Mouse (Mus musculus) heart, embryonic 15.5 days (tissue): ENCODE data around the gene Fsd1. TPM values are rescaled to one million over a fixed set of nuclear protein-coding genes. Genes with fewer than 3 reads are reported as not detected.

Experiments used
- ATAC-seq: fragments of 200-750 bp; cut with Nextera tagmentation; replicated peaks from 2 replicates; pipeline ENCODE4 v1.8.0; 2017; ENCODE audit warnings: low read depth, moderate TSS enrichment; ENCODE audit not compliant: insufficient number of reproducible peaks, insufficient read depth, low FRiP score
- H3K27ac ChIP-seq: fragments of 300-500 bp; sonication (generic); 2 replicates; pipeline ENCODE4 v1.5.1; 2015; ENCODE audit warnings: mild to moderate bottlenecking, inconsistent platforms
- H3K27me3 ChIP-seq: fragments of 300-500 bp; sonication (generic); 2 replicates; pipeline ENCODE4 v1.6.1; 2015; ENCODE audit warnings: inconsistent platforms
- H3K36me3 ChIP-seq: fragments of 300-500 bp; sonication (generic); 2 replicates; pipeline ENCODE4 v1.6.1; 2015; ENCODE audit warnings: mild to moderate bottlenecking, inconsistent platforms
- H3K4me1 ChIP-seq: fragments of 300-500 bp; sonication (generic); replicated peaks from 2 replicates; pipeline ENCODE4 v1.6.1; 2015; ENCODE audit warnings: inconsistent platforms
- H3K4me2 ChIP-seq: fragments of 300-500 bp; sonication (generic); 2 replicates; pipeline ENCODE4 v1.6.1; 2015; ENCODE audit warnings: inconsistent platforms, mild to moderate bottlenecking, moderate library complexity
- H3K4me3 ChIP-seq: fragments of 300-500 bp; sonication (generic); 2 replicates; pipeline ENCODE4 v1.5.1; 2015; ENCODE audit warnings: mild to moderate bottlenecking, inconsistent platforms
- H3K9ac ChIP-seq: fragments of 300-500 bp; sonication (generic); 2 replicates; pipeline ENCODE4 v1.6.1; 2015; ENCODE audit warnings: mild to moderate bottlenecking, inconsistent platforms
- H3K9me3 ChIP-seq: fragments of 300-500 bp; sonication (generic); replicated peaks from 2 replicates; pipeline ENCODE4 v1.6.1; 2016; ENCODE audit warnings: inconsistent platforms
- WGBS: fragments of 180-500 bp; shearing (Covaris S2); methylation state at CpG from one replicate; pipeline ENCODE4 v1.1.7; 2015; ENCODE audit warnings: mixed read lengths; 5-methylcytosine and 5-hydroxymethylcytosine counted together
- polyA plus RNA-seq: library from polyadenylated mRNA; unstranded; fragments of >200 nt; fragmentation: Nextera tagmentation; extraction: Ambion mirVana; gene quantifications from 2 replicates; pipeline ENCODE4 v1.2.1, GENCODE M21; 2015

Gene Fsd1
- polyA plus RNA-seq, 1 experiment from 2014 or later = 2.6 TPM

GRCm38 (mm10) chr17:56023386-56023785 lies 37.1 kb downstream of the Fsd1 start:
- Histone ChIP-seq H3K4me3 (no peak overlapping the region), H3K27ac (peak overlapping the region; percentile 15; the same call in 1 of the 2 replicates), H3K4me1 (peaks cover 81% of the 10 kb centered on the region), H3K4me2 (no peak overlapping the region), H3K9ac (no peak overlapping the region), H3K36me3 (peaks cover 16% of the 10 kb centered on the region), H3K27me3 (no peaks in the 10 kb centered on the region), H3K9me3 (no peaks in the 10 kb centered on the region)
- ATAC-seq = no peak
- 44% methylated on average over 5 of the region's 5 CpGs for WGBS

- Histone ChIP-seq H3K27ac (no peak overlapping the region), H3K9me3 (no peaks in the 10 kb centered on the region), H3K4me1 (peaks cover 80% of the 10 kb centered on the region), H3K4me3 (no peak overlapping the region), H3K9ac (no peak overlapping the region; the same call in 1 of the 2 replicates), H3K4me2 (no peak overlapping the region), H3K36me3 (peaks cover 8% of the 10 kb centered on the region; the same call in 1 of the 2 replicates), H3K27me3 (no peaks in the 10 kb centered on the region)
- 42% methylated on average over 2 of the region's 2 CpGs for WGBS
- ATAC-seq = no peak
These were observed 38.2 kb downstream of the Fsd1 start for GRCm38 (mm10) chr17:56024476-56024875.

GRCm38 (mm10) chr17:56024931-56025330 lies 38.6 kb downstream of the Fsd1 start:
- no peak overlapping the region for H3K4me3 ChIP-seq
- no peak overlapping the region for H3K27ac ChIP-seq
- H3K27me3 ChIP-seq = no peaks in the 10 kb centered on the region
- no peak for ATAC-seq
- peaks cover 80% of the 10 kb centered on the region for H3K4me1 ChIP-seq
- H3K36me3 ChIP-seq = peaks cover 4% of the 10 kb centered on the region; the same call in 1 of the 2 replicates
- no peak overlapping the region for H3K9ac ChIP-seq
- no peaks in the 10 kb centered on the region for H3K9me3 ChIP-seq
- WGBS = 34% methylated on average over 5 of the region's 5 CpGs
- H3K4me2 ChIP-seq = no peak overlapping the region

- H3K4me2 ChIP-seq = no peak overlapping the region
- WGBS = 39% methylated on average over 1 of the region's 1 CpGs
- no peaks in the 10 kb centered on the region for H3K9me3 ChIP-seq
- no peak overlapping the region for H3K4me3 ChIP-seq
- H3K27ac ChIP-seq = peak overlapping the region; percentile 39
- H3K36me3 ChIP-seq = peaks cover 4% of the 10 kb centered on the region; the same call in 1 of the 2 replicates
- H3K27me3 ChIP-seq = no peaks in the 10 kb centered on the region
- H3K9ac ChIP-seq = 0 out of 2 replicates have a peak overlapping the region, but pooled peaks have one; percentile 1
- peaks cover 82% of the 10 kb centered on the region for H3K4me1 ChIP-seq
- no peak for ATAC-seq
These were observed 40.0 kb downstream of the Fsd1 start for GRCm38 (mm10) chr17:56026303-56026702.

- H3K4me2 ChIP-seq = no peak overlapping the region
- WGBS = 51% methylated on average over 1 of the region's 1 CpGs
- H3K9me3 ChIP-seq = no peaks in the 10 kb centered on the region
- no peaks in the 10 kb centered on the region for H3K27me3 ChIP-seq
- peaks cover 81% of the 10 kb centered on the region for H3K4me1 ChIP-seq
- H3K9ac ChIP-seq = 0 out of 2 replicates have a peak overlapping the region, but pooled peaks have one; percentile 1
- H3K4me3 ChIP-seq = no peak overlapping the region
- no peak for ATAC-seq
- H3K36me3 ChIP-seq = peaks cover 4% of the 10 kb centered on the region; the same call in 1 of the 2 replicates
- H3K27ac ChIP-seq = peak overlapping the region; percentile 39
These were observed 40.6 kb downstream of the Fsd1 start for GRCm38 (mm10) chr17:56026881-56027280.

GRCm38 (mm10) chr17:56027801-56028441 lies 41.6 kb downstream of the Fsd1 start:
- Histone ChIP-seq H3K4me2 (no peak overlapping the region), H3K4me3 (no peak overlapping the region), H3K4me1 (peaks cover 80% of the 10 kb centered on the region), H3K9me3 (no peaks in the 10 kb centered on the region), H3K27ac (no peak overlapping the region), H3K36me3 (peaks cover 4% of the 10 kb centered on the region; the same call in 1 of the 2 replicates), H3K27me3 (no peaks in the 10 kb centered on the region), H3K9ac (no peak overlapping the region)
- 86% methylated on average over 5 of the region's 5 CpGs for WGBS
- ATAC-seq = no peak

GRCm38 (mm10) chr17:56030238-56030870 lies 44.0 kb downstream of the Fsd1 start:
- H3K9me3 ChIP-seq = no peaks in the 10 kb centered on the region
- 79% methylated on average over 9 of the region's 9 CpGs for WGBS
- peaks cover 74% of the 10 kb centered on the region for H3K4me1 ChIP-seq
- ATAC-seq = no peak
- H3K4me3 ChIP-seq = no peak overlapping the region
- H3K9ac ChIP-seq = no peak overlapping the region
- no peak overlapping the region for H3K4me2 ChIP-seq
- H3K27me3 ChIP-seq = no peaks in the 10 kb centered on the region
- H3K27ac ChIP-seq = 0 out of 2 replicates have a peak overlapping the region, but pooled peaks have one; percentile 40
- H3K36me3 ChIP-seq = peaks cover 17% of the 10 kb centered on the region; the same call in 1 of the 2 replicates

- WGBS = 31% methylated on average over 5 of the region's 5 CpGs
- H3K9ac ChIP-seq = no peak overlapping the region
These were observed 44.6 kb downstream of the Fsd1 start for GRCm38 (mm10) chr17:56030919-56031318.

GRCm38 (mm10) chr17:56031431-56031830 lies 45.1 kb downstream of the Fsd1 start:
- Histone ChIP-seq H3K36me3 (peaks cover 17% of the 10 kb centered on the region; the same call in 1 of the 2 replicates), H3K4me3 (no peak overlapping the region), H3K4me1 (peaks cover 68% of the 10 kb centered on the region), H3K9me3 (no peaks in the 10 kb centered on the region), H3K4me2 (no peak overlapping the region), H3K27ac (peak overlapping the region; percentile 40; the same call in 1 of the 2 replicates), H3K9ac (no peak overlapping the region; the same call in 1 of the 2 replicates), H3K27me3 (no peaks in the 10 kb centered on the region)
- 93% methylated on average over 7 of the region's 7 CpGs for WGBS
- no peak for ATAC-seq

More at GRCm38 (mm10) chr17:56030919-56031318, 44.6 kb downstream of the Fsd1 start:
- H3K27ac ChIP-seq = peak overlapping the region; percentile 40
- H3K9me3 ChIP-seq = no peaks in the 10 kb centered on the region
- H3K36me3 ChIP-seq = peaks cover 17% of the 10 kb centered on the region; the same call in 1 of the 2 replicates
- peaks cover 74% of the 10 kb centered on the region for H3K4me1 ChIP-seq
- H3K4me3 ChIP-seq = no peak overlapping the region
- peak; percentile 17; the same call in 1 of the 2 replicates for ATAC-seq
- no peaks in the 10 kb centered on the region for H3K27me3 ChIP-seq
- H3K4me2 ChIP-seq = no peak overlapping the region

GRCm38 (mm10) chr17:56032127-56032733 lies 45.9 kb downstream of the Fsd1 start:
- H3K4me3 ChIP-seq = no peak overlapping the region
- H3K36me3 ChIP-seq = peaks cover 17% of the 10 kb centered on the region; the same call in 1 of the 2 replicates
- 65% methylated on average over 6 of the region's 6 CpGs for WGBS
- H3K27ac ChIP-seq = no peak overlapping the region
- peaks cover 63% of the 10 kb centered on the region for H3K4me1 ChIP-seq
- no peak overlapping the region for H3K9ac ChIP-seq
- H3K27me3 ChIP-seq = no peaks in the 10 kb centered on the region
- no peak for ATAC-seq
- no peaks in the 10 kb centered on the region for H3K9me3 ChIP-seq
- H3K4me2 ChIP-seq = no peak overlapping the region

- ATAC-seq = no peak
- Histone ChIP-seq H3K9ac (0 out of 2 replicates have a peak overlapping the region, but pooled peaks have one; percentile 21), H3K4me2 (no peak overlapping the region), H3K9me3 (no peaks in the 10 kb centered on the region), H3K4me3 (no peak overlapping the region), H3K4me1 (peaks cover 57% of the 10 kb centered on the region), H3K27me3 (no peaks in the 10 kb centered on the region), H3K27ac (no peak overlapping the region), H3K36me3 (peaks cover 17% of the 10 kb centered on the region; the same call in 1 of the 2 replicates)
- 68% methylated on average over 7 of the region's 7 CpGs for WGBS
These were observed 46.5 kb downstream of the Fsd1 start for GRCm38 (mm10) chr17:56032831-56033230.
